Mouse (Mus musculus) A20 (cell line): ENCODE results near the gene Kng1.
"Not testable (repeated sequence)": the region's sequence is repeated elsewhere in the genome, so short reads cannot be mapped to it uniquely, and the experiment has no call there.

Experiments used
- DNase-seq: peaks from one replicate; pipeline ENCODE4 v3.0.0-alpha.2; 2011; ENCODE audit warnings: low read depth, low spot score

Gene Kng1

DNA sequence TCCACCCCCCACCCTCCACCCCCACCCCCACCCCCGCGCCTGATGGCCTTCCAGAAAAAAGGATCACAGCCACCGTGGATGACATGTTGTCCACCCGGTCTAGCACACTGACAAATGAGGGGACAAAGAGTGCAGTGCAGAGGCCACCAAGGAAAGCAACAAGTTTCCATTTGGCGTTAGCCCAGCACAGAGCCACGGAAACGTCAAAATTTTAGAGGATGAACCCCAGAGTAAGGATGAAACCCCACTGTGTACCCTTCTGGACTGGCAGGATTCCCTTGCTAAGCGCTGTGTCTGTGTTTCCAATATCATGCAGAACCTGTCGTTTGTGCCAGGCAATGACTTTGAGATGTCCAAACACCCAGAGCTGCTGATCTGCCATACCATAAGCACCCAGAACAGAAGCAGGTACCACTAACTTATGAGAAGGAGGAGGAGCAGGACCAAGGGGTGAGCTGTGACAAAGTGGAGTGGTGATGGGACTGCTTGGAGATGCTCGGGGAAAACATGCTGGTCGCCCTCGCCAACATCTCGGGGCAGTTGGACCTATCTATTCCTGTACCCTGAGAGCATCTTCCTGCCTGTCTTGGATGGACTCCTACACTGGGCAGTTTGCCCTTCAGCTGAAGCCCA, 35.8 kb downstream of the Kng1 start:
- no peak for DNase-seq

DNA sequence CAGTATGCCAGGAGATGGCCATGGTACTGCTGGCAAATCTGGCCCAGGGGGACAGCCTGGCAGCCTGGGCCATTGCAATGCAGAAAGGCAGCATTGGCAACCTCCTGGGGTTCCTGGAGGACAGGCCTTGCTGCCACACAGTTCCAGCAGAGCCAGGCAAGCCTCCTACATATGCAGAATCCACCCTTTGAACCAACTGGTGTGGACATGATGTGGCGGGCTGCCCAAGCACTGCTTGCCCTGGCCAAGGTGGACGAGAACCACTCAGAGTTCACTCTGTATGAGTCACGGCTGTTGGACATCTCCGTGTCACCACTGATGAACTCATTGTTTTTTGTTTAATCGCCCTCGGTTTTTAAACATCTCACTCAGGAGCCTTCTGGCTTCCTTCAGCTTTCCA, 36.5 kb downstream of the Kng1 start:
- no peak for DNase-seq

DNA sequence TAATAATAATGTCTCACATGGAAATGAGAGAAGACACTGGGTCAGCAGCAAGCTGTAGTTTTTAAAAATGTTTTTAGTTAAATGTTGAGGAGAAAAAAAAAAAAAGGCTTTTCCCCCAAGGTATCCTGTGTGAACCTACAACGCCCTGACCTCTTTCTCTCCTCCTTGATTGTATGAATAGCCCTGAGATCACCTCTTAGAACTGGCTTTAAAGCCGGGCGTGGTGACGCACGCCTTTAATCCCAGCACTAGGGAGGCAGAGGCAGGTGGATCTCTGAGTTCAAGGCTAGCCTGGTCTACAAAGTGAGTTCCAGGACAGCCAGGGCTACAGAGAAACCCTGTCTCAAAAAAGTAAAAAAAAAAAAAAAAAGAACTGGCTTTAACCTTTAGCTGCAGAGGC, 37.9 kb downstream of the Kng1 start:
- DNase-seq = not testable (repeated sequence)

DNA sequence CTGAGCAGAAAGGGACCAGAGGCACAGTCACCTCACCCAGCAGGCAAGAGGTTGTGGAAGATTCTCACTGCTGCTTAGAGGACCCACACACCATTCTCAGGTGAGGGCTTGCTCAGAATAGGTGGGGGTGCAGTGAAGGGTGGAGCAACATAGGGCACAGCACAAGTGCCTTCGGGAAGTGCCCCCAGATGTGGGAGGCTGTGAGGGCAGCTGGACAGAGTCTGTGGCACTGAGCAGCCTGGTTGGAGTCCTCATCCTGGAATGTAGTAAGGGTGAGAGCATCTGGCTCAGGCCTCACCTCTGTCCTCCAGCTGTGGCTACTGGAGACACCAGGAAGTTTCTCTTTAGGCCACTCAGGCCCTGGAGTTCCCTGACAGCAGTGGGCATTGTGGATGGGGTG, 39.2 kb downstream of the Kng1 start:
- DNase-seq = not testable (repeated sequence)

DNA sequence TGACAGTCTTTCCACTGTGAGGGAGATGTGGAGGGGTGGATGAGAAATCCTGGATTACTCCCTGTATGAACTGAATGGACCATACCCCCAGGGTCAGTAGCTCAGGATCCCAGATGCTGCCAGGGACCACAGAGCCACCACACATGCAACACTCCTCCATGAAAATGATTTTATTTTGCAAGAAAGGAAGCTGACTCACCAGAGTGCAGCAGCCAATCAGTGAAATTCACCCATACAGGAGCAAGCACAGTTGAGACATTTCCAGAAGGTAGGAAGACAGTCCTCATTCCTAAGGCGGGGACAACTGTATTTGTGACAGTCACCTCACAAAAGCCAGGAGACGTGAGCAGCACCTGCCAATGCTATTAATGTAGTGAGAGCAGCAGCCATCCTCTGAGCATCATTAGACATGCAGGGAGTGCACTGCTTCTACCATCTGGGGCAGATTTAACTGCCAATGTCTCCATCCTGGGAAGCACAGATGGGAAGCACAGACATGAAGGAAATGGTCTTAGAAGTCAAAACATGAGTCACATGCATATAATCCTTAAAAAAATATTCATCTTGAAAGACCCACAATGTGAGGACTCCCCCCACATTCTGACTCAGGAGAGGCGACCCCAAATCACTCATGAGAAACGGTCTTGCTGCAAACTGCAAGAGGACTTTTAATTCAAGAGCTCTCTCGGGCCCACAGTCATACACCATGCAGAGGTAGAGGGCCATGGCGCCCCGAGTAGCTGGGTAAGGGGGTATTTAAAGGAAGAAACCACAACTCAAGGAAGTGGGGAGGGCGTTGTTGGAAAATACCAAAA, 39.8 kb downstream of the Kng1 start:
- not testable (repeated sequence) for DNase-seq

DNA sequence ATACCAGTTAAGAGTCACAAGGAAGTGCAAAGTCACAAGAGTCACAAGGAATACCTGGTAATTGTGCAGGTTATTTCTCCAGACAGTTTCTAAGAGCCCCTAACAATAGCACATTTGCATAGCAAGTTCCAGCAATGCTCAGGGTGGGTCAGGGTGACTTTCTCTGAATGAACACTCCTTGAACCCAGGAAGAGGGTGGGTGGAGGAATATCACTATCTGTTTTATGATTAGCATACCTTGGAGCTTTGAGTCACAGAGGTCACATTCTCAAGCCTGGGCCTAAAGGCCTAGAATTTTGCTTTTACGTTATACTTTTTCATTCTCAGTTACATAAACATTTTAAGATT, 40.4 kb downstream of the Kng1 start:
- not testable (repeated sequence) for DNase-seq

DNA sequence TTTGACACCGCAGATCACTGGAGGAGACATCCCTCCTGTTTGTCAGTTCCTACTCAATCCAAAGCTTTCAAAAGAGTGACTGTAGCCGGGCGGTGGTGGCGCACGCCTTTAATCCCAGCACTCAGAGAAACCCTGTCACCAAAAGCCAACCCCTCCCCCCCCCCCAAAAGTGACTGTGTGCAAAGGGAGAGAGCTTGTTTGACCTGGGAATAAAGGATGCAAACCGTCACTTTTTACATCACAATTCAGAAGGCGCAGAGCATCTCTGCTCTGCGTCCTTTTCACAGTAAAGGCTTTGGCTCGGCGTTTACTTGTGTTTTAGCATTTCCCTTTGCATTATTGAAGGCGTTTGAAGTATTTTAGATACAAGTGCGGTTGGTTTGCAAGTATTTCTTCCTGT, 42.0 kb downstream of the Kng1 start:
- DNase-seq = no peak

DNA sequence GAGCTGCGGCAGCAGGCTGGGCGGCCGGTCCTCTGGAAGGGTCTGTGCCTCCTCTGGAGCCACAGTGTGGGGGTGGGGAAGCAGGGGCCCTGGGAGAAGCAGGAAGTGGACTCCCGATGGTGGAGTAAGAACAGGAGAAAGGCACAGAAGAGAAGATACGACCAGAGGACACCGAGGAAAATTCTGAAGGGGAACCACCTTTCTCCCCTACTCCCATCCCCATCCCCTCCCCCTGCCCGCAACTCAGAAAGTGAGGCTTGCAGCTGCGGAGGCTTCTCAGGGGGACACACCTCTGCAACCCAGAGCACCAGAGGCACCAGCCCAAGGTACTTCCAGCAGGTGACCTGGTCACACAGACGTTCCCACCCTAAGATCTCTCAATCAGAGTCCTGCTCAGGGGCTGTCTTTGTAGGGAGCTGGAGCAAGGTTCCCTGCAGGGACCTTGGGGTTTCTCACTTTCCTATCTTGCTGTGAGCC, 42.5 kb downstream of the Kng1 start:
- no peak for DNase-seq

DNA sequence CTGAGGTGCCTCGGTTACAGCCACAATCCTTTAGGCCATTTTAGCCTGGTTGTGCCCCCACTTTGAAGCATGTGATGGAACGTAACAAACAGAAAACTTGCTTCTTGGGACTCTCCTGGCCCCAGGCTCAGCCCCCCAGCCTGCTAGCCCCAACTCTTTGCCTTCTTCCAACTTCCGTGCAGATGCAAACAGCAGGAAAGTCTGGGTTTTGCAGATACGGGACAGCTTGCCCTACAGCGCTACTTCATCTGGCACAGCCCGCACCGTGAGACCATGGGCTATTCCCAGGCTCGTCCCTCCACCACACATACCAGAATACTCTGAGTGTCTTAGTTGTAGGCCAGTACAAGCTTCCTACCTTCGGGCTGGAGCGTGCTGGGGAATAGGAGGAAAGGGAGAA, 42.9 kb downstream of the Kng1 start:
- no peak for DNase-seq

DNA sequence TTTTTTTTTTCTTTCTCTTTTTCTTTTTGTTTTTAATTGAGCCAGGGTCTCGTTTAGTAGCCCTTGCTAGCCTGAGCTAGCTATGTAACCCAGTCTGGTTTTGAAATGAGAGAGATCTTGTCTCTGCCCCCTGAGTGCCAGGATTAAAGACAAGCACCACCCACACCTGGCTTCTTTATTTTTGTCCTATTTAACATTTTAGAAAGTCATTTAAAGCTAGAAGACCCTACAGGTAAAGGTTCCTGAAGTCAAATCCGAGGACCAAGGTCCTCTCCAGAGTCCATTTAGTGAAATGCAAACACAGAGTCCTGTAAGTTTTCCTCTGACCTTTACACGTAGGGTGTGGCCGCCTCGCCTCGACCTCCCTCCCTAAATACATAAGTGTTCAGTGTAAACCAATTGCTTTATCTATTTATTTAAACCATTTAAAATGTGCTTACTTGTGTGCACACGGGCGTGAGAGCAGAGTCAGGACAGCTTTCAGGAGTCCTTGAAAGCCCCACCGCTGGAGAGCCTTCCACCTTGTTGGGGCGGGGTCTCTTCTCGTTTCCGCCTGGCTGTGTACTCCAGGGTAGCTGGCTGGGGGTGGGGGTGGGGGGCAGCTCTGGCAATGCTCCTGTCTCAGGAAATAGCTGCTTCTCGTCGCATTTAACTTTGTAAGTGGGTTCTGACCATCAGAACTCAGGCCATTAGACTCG, 44.8 kb downstream of the Kng1 start:
- DNase-seq = no peak

DNA sequence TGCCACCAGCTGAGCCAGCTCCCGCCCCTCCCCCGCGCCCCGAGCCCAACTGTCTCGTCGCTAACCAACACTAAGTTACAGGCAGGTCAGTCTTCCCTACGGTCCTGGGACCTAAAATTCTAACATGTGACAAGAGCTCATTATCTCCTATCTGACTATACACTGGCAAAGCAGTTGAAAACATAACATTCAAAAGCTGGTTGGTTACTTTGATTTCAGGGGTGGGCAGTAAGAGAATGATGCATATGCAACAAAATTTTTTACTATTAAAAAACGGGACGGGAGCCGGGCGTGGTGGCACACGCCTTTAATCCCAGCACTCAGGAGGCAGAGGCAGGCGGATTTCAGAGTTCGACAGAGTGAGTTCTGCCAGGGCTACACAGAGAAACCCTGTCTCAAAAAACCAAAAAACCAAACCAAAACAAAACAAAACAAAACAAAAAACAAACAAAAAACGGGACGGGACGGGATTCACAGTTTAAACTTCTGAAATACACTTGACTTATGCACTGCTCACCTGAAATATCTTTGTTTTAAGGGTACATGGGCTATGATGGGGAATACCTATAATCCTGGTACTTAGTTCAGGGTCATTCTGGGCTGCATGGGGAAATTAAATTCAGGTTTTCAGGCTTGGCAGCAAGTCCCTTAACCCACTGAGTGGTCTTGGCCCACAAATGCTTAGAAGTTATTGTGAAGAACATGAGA, 45.5 kb downstream of the Kng1 start:
- peak; percentile 83 for DNase-seq

DNA sequence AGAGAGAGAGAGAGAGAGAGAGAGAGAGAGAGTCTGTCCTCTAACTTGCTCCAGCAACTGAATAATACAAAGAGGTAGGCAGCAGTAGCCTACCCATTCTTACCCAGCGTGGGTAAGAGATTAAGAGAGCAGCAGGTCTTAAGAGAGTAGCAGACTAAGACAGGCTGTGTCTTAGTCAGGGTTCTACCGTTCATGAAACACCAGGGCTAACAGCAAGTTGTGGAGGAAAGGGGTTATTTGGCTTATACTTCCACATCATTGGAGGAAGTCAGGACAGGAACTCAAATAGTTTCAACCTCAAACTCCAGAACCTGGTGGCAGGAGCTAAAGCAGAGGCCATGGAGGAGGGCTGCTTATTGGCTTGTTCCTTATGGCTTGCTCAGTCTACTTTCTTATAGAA, 46.2 kb downstream of the Kng1 start:
- DNase-seq = peak; percentile 75

DNA sequence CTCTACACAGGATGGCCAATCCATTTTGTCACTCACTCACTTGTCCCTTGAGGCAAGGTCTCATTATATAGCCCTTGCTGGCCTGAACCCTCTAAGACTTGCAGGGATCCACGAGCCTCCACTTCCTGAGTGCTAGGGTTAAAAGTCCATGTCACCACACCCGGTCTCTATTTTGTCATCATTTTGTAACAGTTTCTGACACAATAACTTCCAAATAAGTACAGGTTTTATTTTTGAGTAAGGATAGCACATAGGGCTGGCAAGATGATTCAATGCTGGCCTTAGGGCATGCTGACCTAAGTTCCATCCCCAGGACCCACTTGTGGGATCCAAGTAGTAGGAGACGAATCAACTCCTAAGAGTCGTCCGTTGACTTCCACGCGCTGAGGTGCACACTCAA, 48.5 kb downstream of the Kng1 start:
- DNase-seq = peak; percentile 64

DNA sequence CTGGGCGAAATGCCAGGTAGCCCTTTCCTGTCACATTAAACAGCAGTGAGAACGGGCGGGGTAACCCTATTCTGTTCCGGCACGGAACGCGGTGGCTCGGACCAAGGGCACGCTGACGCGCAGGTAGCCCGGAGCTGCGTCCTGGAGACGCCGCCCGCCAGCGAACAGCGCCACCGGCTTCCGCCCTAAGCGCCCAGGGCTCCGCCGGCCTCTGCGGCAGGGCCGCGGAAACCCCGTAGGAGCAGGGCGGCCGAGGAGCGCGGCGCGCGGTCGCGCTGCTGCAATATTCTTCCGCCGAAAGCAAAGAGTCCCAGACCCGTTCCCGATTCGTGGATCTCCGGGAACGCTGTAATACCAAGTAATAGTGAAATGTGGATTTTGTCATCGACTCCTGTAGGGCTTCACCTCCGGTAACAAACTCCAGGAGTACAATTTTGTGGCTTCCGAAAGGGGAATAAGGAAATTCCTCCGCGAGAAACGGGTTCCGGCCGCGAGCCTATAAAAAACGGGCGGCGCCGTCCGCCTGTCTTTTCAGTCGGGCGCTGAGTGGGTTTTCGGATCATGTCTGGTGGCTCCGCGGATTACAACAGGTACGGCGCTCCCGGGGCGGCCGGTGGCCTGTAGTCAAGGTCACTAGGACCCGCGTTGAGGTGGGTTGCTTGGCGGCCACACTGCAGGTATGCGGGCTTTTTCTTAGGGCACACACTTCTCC, 49.7 kb downstream of the Kng1 start, which contains the start of gene Eif4a2:
Gene Eif4a2 (plus strand): TSS at position 214 of the 712 bp plus-strand sequence.
- peak; percentile 98 for DNase-seq

DNA sequence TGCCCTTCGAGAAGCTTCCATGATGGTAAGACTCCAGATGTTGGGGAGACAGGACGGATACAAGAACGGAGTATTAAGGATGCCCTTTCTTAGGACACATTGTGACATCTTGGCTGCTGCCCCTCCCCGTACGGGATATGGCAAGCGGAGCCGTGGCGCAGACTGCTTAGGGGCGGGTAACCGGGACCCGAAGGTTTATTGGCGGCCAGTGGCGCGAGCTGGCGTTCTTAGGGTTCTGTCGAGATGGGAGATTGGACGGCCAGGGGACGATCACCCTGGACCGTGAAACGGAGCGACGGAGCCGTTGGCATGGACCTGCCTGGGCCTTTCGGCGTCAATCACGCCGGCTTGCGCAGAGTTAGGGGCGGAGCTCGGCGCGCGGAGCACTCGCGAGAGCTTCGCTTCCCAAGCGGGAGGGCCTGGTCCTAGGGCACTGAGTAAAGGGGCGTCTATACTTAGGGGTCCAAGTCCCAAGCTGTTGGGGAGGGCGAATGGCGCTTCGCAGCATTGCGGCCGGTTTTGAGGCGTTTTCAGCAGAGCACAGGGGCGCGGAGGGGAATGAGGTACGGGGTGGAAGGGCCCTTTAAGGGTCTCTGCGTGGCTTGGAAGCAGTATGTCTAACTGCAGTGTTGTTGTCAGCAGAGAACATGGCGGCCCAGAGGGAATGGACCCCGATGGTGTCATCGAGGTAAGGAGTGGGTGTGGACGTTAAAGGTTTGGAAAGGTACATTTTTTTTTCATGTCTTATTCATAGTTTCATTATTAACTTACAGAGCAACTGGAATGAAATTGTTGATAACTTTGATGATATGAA, 50.5 kb downstream of the Kng1 start:
- peak; percentile 82 for DNase-seq

DNA sequence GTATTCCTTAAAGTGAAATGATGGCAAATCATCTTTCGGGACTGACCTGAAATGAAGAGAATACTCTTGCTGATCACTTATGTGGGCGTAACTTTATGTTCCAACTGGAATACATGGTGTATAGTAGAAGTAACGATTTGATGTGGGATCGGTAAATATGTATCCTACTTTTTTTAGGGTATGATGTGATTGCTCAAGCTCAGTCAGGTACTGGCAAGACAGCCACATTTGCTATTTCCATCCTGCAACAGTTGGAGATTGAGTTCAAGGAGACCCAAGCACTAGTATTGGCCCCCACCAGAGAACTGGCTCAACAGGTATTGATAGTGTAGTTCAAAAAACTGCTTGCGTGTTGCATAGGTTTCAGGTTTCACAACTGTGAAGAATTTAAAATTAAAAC, 51.3 kb downstream of the Kng1 start:
- peak; percentile 17 for DNase-seq

DNA sequence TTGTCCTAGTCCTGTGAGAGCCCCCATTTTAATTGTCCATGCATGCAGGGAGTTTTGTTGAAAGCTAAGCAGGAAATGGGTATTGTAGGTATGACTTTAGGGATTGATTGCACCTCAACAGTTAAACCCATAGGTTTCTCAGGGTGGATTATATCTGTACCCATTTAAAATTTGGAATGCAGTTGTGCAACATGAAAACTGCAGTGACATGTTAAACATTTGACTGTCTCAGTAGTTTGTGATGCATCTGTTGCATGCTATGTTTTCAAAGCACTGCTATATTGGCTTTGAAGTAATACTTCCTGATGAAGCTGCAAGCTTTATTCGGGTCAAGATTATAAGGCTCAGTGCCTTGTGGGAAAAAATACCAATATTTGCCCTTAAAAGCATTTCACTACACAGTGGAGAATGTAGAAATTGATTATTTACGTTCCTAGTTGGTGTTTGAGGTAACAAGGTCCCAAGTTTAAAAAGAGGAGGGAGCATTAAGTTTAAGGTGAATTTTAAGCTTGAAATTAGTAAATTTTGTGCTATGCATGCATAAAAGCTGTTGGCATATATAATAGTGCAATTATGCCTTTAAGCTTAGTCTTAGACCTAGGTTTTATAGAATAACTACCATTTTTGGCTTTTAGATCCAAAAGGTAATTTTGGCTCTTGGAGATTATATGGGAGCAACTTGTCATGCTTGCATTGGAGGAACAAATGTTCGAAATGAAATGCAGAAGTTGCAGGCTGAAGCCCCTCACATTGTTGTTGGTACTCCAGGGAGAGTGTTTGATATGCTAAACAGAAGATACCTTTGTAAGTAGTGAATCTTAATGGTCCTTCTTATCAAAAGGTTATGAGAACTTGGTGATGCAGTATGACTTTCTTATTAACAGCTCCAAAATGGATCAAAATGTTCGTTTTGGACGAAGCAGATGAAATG, 52.0 kb downstream of the Kng1 start:
- DNase-seq = no peak

DNA sequence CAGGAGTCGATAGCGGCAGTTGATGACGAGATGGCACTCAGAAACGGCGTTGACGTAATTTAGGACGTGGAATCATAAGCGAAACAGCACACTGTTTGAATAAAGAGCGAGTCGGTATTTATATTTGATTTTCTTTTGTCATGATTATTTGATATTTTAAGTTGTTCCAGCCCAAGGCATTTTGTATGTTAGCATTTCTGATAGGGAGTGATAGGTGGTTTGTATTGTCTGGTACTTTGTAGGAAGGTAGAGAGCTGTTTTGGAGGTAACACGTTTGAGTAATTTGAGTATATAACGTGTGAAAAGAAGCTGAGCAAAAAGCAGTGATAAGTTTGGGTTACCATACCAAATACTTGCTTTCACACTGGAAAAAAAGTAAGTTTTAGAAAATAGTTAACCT, 54.7 kb downstream of the Kng1 start:
- no peak for DNase-seq

DNA sequence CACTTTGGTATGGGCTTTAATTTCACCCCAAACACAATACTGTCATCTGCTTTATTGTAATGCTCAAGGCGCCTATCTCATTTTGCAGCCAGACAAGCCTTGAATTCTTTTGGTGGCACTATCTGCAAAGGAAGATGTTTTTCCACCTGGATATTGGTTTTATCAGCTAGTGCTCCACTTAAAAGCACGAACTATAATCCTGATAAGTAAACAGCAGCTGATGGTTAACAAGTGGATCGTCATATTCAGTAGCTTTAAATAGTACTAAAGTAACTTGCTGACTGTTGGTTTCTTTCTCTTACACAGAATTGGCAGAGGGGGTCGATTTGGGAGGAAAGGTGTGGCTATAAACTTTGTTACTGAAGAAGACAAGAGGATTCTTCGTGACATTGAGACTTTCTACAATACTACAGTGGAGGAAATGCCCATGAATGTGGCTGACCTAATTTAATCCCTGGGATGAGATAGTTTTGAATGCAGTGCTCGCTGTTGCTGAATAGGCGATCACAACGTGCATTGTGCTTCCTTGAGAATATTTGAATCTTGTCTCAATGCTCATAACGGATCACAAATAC, 55.3 kb downstream of the Kng1 start:
- DNase-seq = peak; percentile 24
